Comparison of ENCODE assay signal across 10 mouse cellular contexts in the genomic region with DNA sequence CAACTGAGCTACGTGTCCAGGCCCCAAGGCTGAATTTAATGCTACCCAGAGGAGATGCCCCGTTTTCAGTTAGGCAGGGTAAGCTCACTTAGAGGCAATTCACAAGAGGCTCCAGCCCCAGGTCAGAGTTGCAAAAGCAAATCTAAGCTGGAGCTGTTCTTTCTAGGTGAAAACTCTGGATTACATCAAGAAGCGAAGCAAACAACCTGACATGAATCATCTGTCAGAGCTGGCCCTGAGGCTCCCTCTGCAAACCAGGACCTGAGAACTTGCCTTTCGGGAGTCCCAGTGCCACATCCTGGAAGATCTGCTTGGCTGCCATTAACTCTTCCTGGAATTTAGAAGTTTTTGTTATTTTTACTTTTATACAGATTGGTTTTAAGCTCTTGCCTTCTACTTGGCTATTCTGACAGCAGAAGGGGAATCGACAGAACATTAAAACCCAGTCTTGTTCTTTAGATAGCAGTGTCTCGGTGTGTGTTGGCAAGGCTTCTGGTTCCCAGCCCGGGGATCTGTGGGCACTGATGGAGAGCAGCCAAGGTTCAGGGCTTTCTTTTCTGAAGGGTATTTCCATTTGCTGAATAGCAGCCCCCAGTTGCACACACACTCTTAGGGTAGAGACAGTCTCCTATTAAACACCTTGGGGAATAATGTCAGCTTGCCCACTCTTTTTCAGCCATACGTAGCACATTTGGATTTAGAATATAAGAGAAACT. TPM values are rescaled to one million over a fixed set of nuclear protein-coding genes. Genes with fewer than 3 reads are reported as not detected.
DNase-seq lines count a peak whose midpoint lies in the region; ATAC-seq and TF ChIP-seq lines count a peak whose summit lies in the region.
"Had no signal": no experiment of that assay in that cellular context is flagged by ENCODE, and none has a peak within 500 bp of the region (broad histone marks: within the 10 kb centered on the region; RNA-seq: fewer than 3 reads in every experiment).

No protein-coding gene starts in this region.

- ATAC-seq in heart, embryonic 13.5 days (ENCODE audit: extremely low read depth, insufficient number of reproducible peaks, low FRiP score, low TSS enrichment): no peak
- peak; percentile 60 for ATAC-seq in neural tube, embryonic 13.5 days (ENCODE audit: low read depth)
- ATAC-seq in erythroblast, adult 5-6 weeks (replicated peaks; ENCODE audit: low FRiP score, poor library complexity, severe bottlenecking): no peak

- H3K9ac ChIP-seq in heart, embryonic 13.5 days: no peak overlapping the region
- no peak overlapping the region for H3K9ac ChIP-seq in neural tube, embryonic 13.5 days
- H3K9ac ChIP-seq: lung, embryonic 14.5 days had no signal

- peaks cover 11% of the 10 kb centered on the region for H3K4me1 ChIP-seq in heart, embryonic 13.5 days
- H3K4me1 ChIP-seq in neural tube, embryonic 13.5 days (replicated peaks): peaks cover 6% of the 10 kb centered on the region; the same call in 1 of the 2 replicates

- no peak overlapping the region for H3ac ChIP-seq in myocyte (ENCODE audit: control insufficient read depth, insufficient read length)

- 67% methylated on average over 8 of the region's 8 CpGs for WGBS in heart, embryonic 13.5 days
- WGBS in neural tube, embryonic 13.5 days: 72% methylated on average over 8 of the region's 8 CpGs

- no peaks in the 10 kb centered on the region for H3K79me2 ChIP-seq in myocyte (ENCODE audit: control insufficient read depth, insufficient read depth)

- no peak for TF ChIP-seq POLR2A in myocyte (IDR thresholded peaks at IDR 0.05; ENCODE audit: insufficient read length, low read depth)

- H3K27me3 ChIP-seq in heart, embryonic 13.5 days (replicated peaks): no peaks in the 10 kb centered on the region
- no peaks in the 10 kb centered on the region for H3K27me3 ChIP-seq in neural tube, embryonic 13.5 days
- H3K27me3 ChIP-seq in myocyte (ENCODE audit: control insufficient read depth, insufficient read depth, insufficient read length): no peaks in the 10 kb centered on the region

- peak overlapping the region; percentile 59; the same call in 1 of the 2 replicates for H3K27ac ChIP-seq in heart, embryonic 13.5 days (replicated peaks)
- no peak overlapping the region; the same call in 1 of the 2 replicates for H3K27ac ChIP-seq in neural tube, embryonic 13.5 days (replicated peaks)

- no peak overlapping the region for H3K4me3 ChIP-seq in heart, embryonic 13.5 days
- no peak overlapping the region for H3K4me3 ChIP-seq in neural tube, embryonic 13.5 days
- no peak overlapping the region for H3K4me3 ChIP-seq in myocyte

- no peak for DNase-seq in heart, postnatal 25 days (ENCODE audit: low spot score)
- no peak for DNase-seq in neural tube, embryonic 10.5 days (ENCODE audit: extremely low spot score, low spot score)
- DNase-seq in cerebellum, postnatal 14 days: peak; percentile 76 to 89
- no peak for DNase-seq in lung, postnatal 4 days
- DNase-seq: lung, embryonic 14.5 days; thymus, postnatal 14 days had no signal

- H3K4me2 ChIP-seq in heart, embryonic 13.5 days: no peak overlapping the region
- no peak overlapping the region for H3K4me2 ChIP-seq in neural tube, embryonic 13.5 days
- no peak overlapping the region for H3K4me2 ChIP-seq in myocyte (ENCODE audit: low read depth)
- H3K4me2 ChIP-seq: lung, embryonic 14.5 days had no signal

- intact Hi-C loops in heart, postnatal 25 days (cut with DNase I): no loop called here

- H3K36me3 ChIP-seq in heart, embryonic 13.5 days: peaks cover 98% of the 10 kb centered on the region
- H3K36me3 ChIP-seq in neural tube, embryonic 13.5 days: peaks cover 99% of the 10 kb centered on the region
- peaks cover 18% of the 10 kb centered on the region for H3K36me3 ChIP-seq in myocyte (ENCODE audit: control insufficient read depth, insufficient read depth)

- H3K9me3 ChIP-seq in heart, embryonic 13.5 days: no peaks in the 10 kb centered on the region
- no peaks in the 10 kb centered on the region; the same call in 1 of the 2 replicates for H3K9me3 ChIP-seq in neural tube, embryonic 13.5 days

TF ChIP-seq in myocyte, 11 proteins besides CTCF, POLR2A, EP300 and RAD21:
- TF ChIP-seq REST (IDR thresholded peaks at IDR 0.05; ENCODE audit: insufficient read depth, insufficient read length) (no peak), USF1 (IDR thresholded peaks at IDR 0.05; ENCODE audit: low read depth) (no peak), MAX (IDR thresholded peaks at IDR 0.05; ENCODE audit: low read depth) (no peak), POLR2AphosphoS2 (IDR thresholded peaks at IDR 0.05; ENCODE audit: insufficient read length, low read depth) (peak; percentile 26), E2F4 (IDR thresholded peaks at IDR 0.05; ENCODE audit: insufficient read depth) (no peak), SRF (IDR thresholded peaks at IDR 0.05; ENCODE audit: control insufficient read depth, insufficient read length, low read depth) (no peak)

RNA-seq across cellular contexts. Expression of a gene that starts 14.4 kb away (rescaled TPM):
- polyA plus RNA-seq in heart, embryonic 13.5 days (2015; fragmentation: Nextera tagmentation; extraction: Ambion mirVana): 0.96 and 1.1 TPM in 2 replicates
- under 1 TPM; 0.44 to 0.64 TPM for total RNA-seq in heart, postnatal 25 days (2021)
- polyA plus RNA-seq in neural tube, embryonic 13.5 days (2015; fragmentation: Nextera tagmentation; extraction: Ambion mirVana): 2.4 and 3.8 TPM in 2 replicates
- polyA plus RNA-seq in myocyte (2012; fragmentation: generic; extraction: Trizol): 0.84 TPM
- total RNA-seq in erythroblast, adult 5-6 weeks (2015; ENCODE audit: low replicate concordance): not detected in 2 replicates
- total RNA-seq in erythroblast, adult 5-6 weeks (2017; ENCODE audit: low replicate concordance): not detected in 2 replicates

RNA-seq across cellular contexts. Expression of a gene that starts 14.9 kb away (rescaled TPM):
- polyA plus RNA-seq in heart, embryonic 13.5 days (2015; fragmentation: Nextera tagmentation; extraction: Ambion mirVana): 55.0 and 68.3 TPM in 2 replicates
- total RNA-seq in heart, postnatal 25 days (2021): 10 to 100 TPM; 14.6 to 15.3 TPM
- 86.4 and 96.5 TPM in 2 replicates for polyA plus RNA-seq in neural tube, embryonic 13.5 days (2015; fragmentation: Nextera tagmentation; extraction: Ambion mirVana)
- polyA plus RNA-seq in myocyte (2012; fragmentation: generic; extraction: Trizol): 13.0 TPM
- 5.2 and 9.0 TPM in 2 replicates for total RNA-seq in erythroblast, adult 5-6 weeks (2015; ENCODE audit: low replicate concordance)
- 7.2 and 7.4 TPM in 2 replicates for total RNA-seq in erythroblast, adult 5-6 weeks (2017; ENCODE audit: low replicate concordance)

Comparison
In these comparisons a context has a peak if more than half of its experiments do, and no peak if none do; other contexts are left out.
1. DNase-seq: peak in cerebellum, postnatal 14 days (2 of 2); none in heart, postnatal 25 days (single experiment), neural tube, embryonic 10.5 days (single experiment) and lung, postnatal 4 days (0 of 2).